In genomic region chr8:78627793-78628192, GRCm38 (mm10) we compare ENCODE assay signal across 20 mouse cellular contexts.
DNase-seq lines count a peak whose midpoint lies in the region; ATAC-seq and TF ChIP-seq lines count a peak whose summit lies in the region.
"Had no signal": no experiment of that assay in that cellular context is flagged by ENCODE, and none has a peak within 500 bp of the region (broad histone marks: within the 10 kb centered on the region; RNA-seq: fewer than 3 reads in every experiment).

No protein-coding gene starts in this region.

- H3K4me3 ChIP-seq in hindbrain, embryonic 12.5 days: no peak overlapping the region
- H3K4me3 ChIP-seq in hindbrain, postnatal 0 days (ENCODE audit: low read length): no peak overlapping the region
- no peak overlapping the region for H3K4me3 ChIP-seq in midbrain, embryonic 12.5 days
- H3K4me3 ChIP-seq in midbrain, postnatal 0 days (ENCODE audit: low read depth, low read length): no peak overlapping the region
- peak overlapping the region; percentile 6; the same call in 1 of the 2 replicates for H3K4me3 ChIP-seq in testis, adult 2 months (ENCODE audit: control insufficient read depth, low read depth, low read length)
- H3K4me3 ChIP-seq: embryonic facial prominence, embryonic 10.5 days; forebrain, embryonic 13.5 days; heart, adult 2 months; heart, embryonic 15.5 days had no signal

- WGBS in hindbrain, embryonic 12.5 days: 47% methylated on average over 9 of the region's 9 CpGs
- 55% methylated on average over 9 of the region's 9 CpGs for WGBS in hindbrain, postnatal 0 days
- 54% methylated on average over 9 of the region's 9 CpGs for WGBS in midbrain, embryonic 12.5 days
- 54% methylated on average over 9 of the region's 9 CpGs for WGBS in midbrain, postnatal 0 days

- H3K4me1 ChIP-seq in hindbrain, embryonic 12.5 days: peaks cover 40% of the 10 kb centered on the region
- H3K4me1 ChIP-seq in hindbrain, postnatal 0 days (ENCODE audit: insufficient read depth, low read length): peaks cover 3% of the 10 kb centered on the region; the same call in 1 of the 2 replicates
- H3K4me1 ChIP-seq in midbrain, embryonic 12.5 days: peaks cover 14% of the 10 kb centered on the region
- H3K4me1 ChIP-seq in midbrain, postnatal 0 days (ENCODE audit: insufficient read depth, low read length): no peaks in the 10 kb centered on the region
- H3K4me1 ChIP-seq in testis, adult 2 months (ENCODE audit: control insufficient read depth, insufficient read depth, low read length): no peaks in the 10 kb centered on the region; the same call in 1 of the 2 replicates

- H3K36me3 ChIP-seq in hindbrain, embryonic 12.5 days: no peaks in the 10 kb centered on the region
- H3K36me3 ChIP-seq in hindbrain, postnatal 0 days (ENCODE audit: insufficient read depth, low read length): no peaks in the 10 kb centered on the region
- H3K36me3 ChIP-seq in midbrain, embryonic 12.5 days: no peaks in the 10 kb centered on the region
- no peaks in the 10 kb centered on the region for H3K36me3 ChIP-seq in midbrain, postnatal 0 days (ENCODE audit: insufficient read depth, low read length)
- H3K36me3 ChIP-seq in testis, adult 2 months (ENCODE audit: control insufficient read depth, insufficient read depth, low read length): no peaks in the 10 kb centered on the region
- H3K36me3 ChIP-seq: embryonic facial prominence, embryonic 10.5 days; heart, embryonic 15.5 days had no signal

- no peak for TF ChIP-seq POLR2A in testis, adult 2 months (IDR thresholded peaks at IDR 0.05; ENCODE audit: control insufficient read depth, low read depth, low read length)

- no peak overlapping the region for H3K9ac ChIP-seq in hindbrain, embryonic 12.5 days
- no peak overlapping the region for H3K9ac ChIP-seq in hindbrain, postnatal 0 days (replicated peaks; ENCODE audit: low read length)
- no peak overlapping the region for H3K9ac ChIP-seq in midbrain, embryonic 12.5 days (replicated peaks)
- no peak overlapping the region for H3K9ac ChIP-seq in midbrain, postnatal 0 days (replicated peaks; ENCODE audit: low read length, poor library complexity, severe bottlenecking)
- H3K9ac ChIP-seq: forebrain, embryonic 13.5 days; forebrain, postnatal 0 days; heart, embryonic 15.5 days had no signal

- H3K4me2 ChIP-seq in hindbrain, embryonic 12.5 days (replicated peaks): no peak overlapping the region
- no peak overlapping the region for H3K4me2 ChIP-seq in hindbrain, postnatal 0 days (ENCODE audit: low read depth, low read length)
- H3K4me2 ChIP-seq in midbrain, embryonic 12.5 days (replicated peaks): no peak overlapping the region
- H3K4me2 ChIP-seq in midbrain, postnatal 0 days (ENCODE audit: low read depth, low read length, poor library complexity, severe bottlenecking): no peak overlapping the region
- H3K4me2 ChIP-seq: forebrain, embryonic 13.5 days; heart, embryonic 11.5 days; heart, embryonic 15.5 days had no signal

- H3K27ac ChIP-seq in hindbrain, embryonic 12.5 days: 0 out of 2 replicates have a peak overlapping the region, but pooled peaks have one; percentile 12
- H3K27ac ChIP-seq in hindbrain, postnatal 0 days: no peak overlapping the region
- 0 out of 2 replicates have a peak overlapping the region, but pooled peaks have one; percentile 42 for H3K27ac ChIP-seq in midbrain, embryonic 12.5 days (replicated peaks)
- H3K27ac ChIP-seq in midbrain, postnatal 0 days (ENCODE audit: low read depth, low read length): no peak overlapping the region
- H3K27ac ChIP-seq in testis, adult 2 months (ENCODE audit: control insufficient read depth, insufficient read depth, low read depth, low read length): no peak overlapping the region
- H3K27ac ChIP-seq: embryonic facial prominence, embryonic 10.5 days; forebrain, embryonic 13.5 days; heart, adult 2 months; heart, embryonic 15.5 days had no signal

- peak; percentile 36; the same call in 1 of the 2 replicates for ATAC-seq in hindbrain, embryonic 12.5 days (ENCODE audit: low FRiP score)
- no peak for ATAC-seq in hindbrain, postnatal 0 days
- ATAC-seq in midbrain, embryonic 12.5 days (ENCODE audit: low FRiP score, low read depth): 0 out of 2 replicates have a peak, but pooled peaks have one; percentile 54
- no peak for ATAC-seq in midbrain, postnatal 0 days (ENCODE audit: low FRiP score)
- ATAC-seq: forebrain, embryonic 13.5 days; forebrain, postnatal 0 days had no signal

- H3K27me3 ChIP-seq in hindbrain, embryonic 12.5 days: no peaks in the 10 kb centered on the region
- no peaks in the 10 kb centered on the region for H3K27me3 ChIP-seq in hindbrain, postnatal 0 days (ENCODE audit: insufficient read depth, low read length)
- no peaks in the 10 kb centered on the region for H3K27me3 ChIP-seq in midbrain, embryonic 12.5 days
- H3K27me3 ChIP-seq in midbrain, postnatal 0 days (ENCODE audit: insufficient read depth, low read length): no peaks in the 10 kb centered on the region
- H3K27me3 ChIP-seq in testis, adult 2 months (ENCODE audit: control insufficient read depth, insufficient read depth, low read length): no peaks in the 10 kb centered on the region
- H3K27me3 ChIP-seq: forebrain, embryonic 13.5 days; heart, embryonic 15.5 days had no signal

- no peak for TF ChIP-seq CTCF in hindbrain, postnatal 0 days (IDR thresholded peaks at IDR 0.05; ENCODE audit: low read depth)
- TF ChIP-seq CTCF in midbrain, postnatal 0 days (IDR thresholded peaks at IDR 0.05): no peak
- no peak for TF ChIP-seq CTCF in testis, adult 2 months (IDR thresholded peaks at IDR 0.05; ENCODE audit: control insufficient read depth, insufficient read depth, insufficient replicate concordance, low read depth, low read length)

- H3K9me3 ChIP-seq in hindbrain, embryonic 12.5 days (replicated peaks): no peaks in the 10 kb centered on the region
- H3K9me3 ChIP-seq in hindbrain, postnatal 0 days (ENCODE audit: low read length): no peaks in the 10 kb centered on the region
- H3K9me3 ChIP-seq in midbrain, embryonic 12.5 days: no peaks in the 10 kb centered on the region
- no peaks in the 10 kb centered on the region for H3K9me3 ChIP-seq in midbrain, postnatal 0 days (ENCODE audit: low read length)
- H3K9me3 ChIP-seq: embryonic facial prominence, embryonic 10.5 days; forebrain, embryonic 13.5 days; heart, embryonic 15.5 days had no signal

- no peak for DNase-seq in hindbrain, postnatal 0 days (ENCODE audit: low spot score)
- no peak for DNase-seq in midbrain, postnatal 0 days (ENCODE audit: low spot score)
- no peak for DNase-seq in testis, postnatal 10 days (ENCODE audit: low spot score)
- DNase-seq in retina, postnatal 1 day: peak; percentile 45
- DNase-seq in left cerebral cortex, adult 11 months (ENCODE audit: low spot score): no peak
- DNase-seq: adrenal gland, adult 8-10 months; adrenal gland, postnatal 36 days; cerebellum, adult 18-20 months; cerebellum, postnatal 10 days; forebrain, postnatal 0 days; gastrocnemius, postnatal 14 days; heart, adult 2 months; heart, postnatal 14 days had no signal

Comparison
In these comparisons a context has a peak if more than half of its experiments do, and no peak if none do; other contexts are left out.
1. ATAC-seq: peak in hindbrain, embryonic 12.5 days (single experiment) and midbrain, embryonic 12.5 days (single experiment); none in hindbrain, postnatal 0 days (single experiment) and midbrain, postnatal 0 days (single experiment).
2. H3K27ac ChIP-seq: peak in hindbrain, embryonic 12.5 days (single experiment) and midbrain, embryonic 12.5 days (single experiment); none in hindbrain, postnatal 0 days (single experiment), midbrain, postnatal 0 days (single experiment) and testis, adult 2 months (single experiment).